Mouse (Mus musculus): ENCODE measurements around the gene Zc3h10. TPM values are rescaled to one million over a fixed set of nuclear protein-coding genes. Genes with fewer than 3 reads are reported as not detected.
A peak's percentile ranks its signal among the peaks of the same experiment; 100 is the strongest.
"Not testable (repeated sequence)": the region's sequence is repeated elsewhere in the genome, so short reads cannot be mapped to it uniquely, and the experiment has no call there.

Zc3h10 gene
- polyA plus RNA-seq, 1 experiment from 2014 or later: 8.5 TPM

DNA sequence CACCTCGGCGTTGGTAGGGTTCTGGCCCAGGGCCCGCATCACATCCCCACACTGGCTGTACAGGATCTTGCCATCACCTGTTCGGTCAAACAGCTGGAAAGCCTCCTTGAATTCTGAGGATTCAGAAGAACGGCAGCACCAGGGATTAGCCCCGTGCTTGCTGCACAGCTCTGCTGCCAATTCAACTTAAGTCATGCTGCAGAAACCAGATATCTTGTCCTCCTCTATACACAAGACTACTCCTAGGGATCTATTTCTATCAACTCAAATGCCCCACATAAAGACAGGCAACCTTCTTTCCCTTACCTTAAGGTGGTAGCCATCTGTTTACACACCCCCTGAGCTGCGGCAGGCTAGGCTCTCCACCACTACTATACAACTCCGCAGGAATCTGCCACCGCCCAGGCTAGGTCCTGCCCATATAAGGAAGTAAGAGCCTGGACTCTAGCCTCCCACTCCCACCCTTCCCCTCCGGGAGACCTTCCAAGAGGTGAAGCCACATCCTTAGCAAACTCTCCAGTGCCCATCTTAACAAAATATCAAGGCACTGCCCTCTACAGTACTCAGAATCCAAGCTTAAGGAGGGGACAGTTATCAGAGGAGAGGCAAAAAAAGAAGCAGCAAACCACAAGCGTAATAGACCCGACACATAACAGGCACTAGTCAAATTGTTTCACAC lies 54.8 kb downstream of the Zc3h10 start:
- Histone ChIP-seq H3K9me3 (ENCODE audit: control insufficient read depth, low read length) (no peaks in the 10 kb centered on the region), H3K4me3 (ENCODE audit: low read depth, low read length) (peak overlapping the region; percentile 84), H3K36me3 (ENCODE audit: control insufficient read depth, insufficient read depth, low read length) (peaks cover 21% of the 10 kb centered on the region; the same call in 1 of the 2 replicates), H3K27me3 (ENCODE audit: control insufficient read depth, insufficient read depth, low read length) (no peaks in the 10 kb centered on the region), H3K4me2 (replicated peaks; ENCODE audit: low read depth) (peak overlapping the region; percentile 85), H3K27ac (replicated peaks) (peak overlapping the region; percentile 99), H3K9ac (ENCODE audit: low read length) (peak overlapping the region; percentile 97), H3K4me1 (replicated peaks; ENCODE audit: control insufficient read depth, insufficient read depth) (peaks cover 4% of the 10 kb centered on the region; the same call in 1 of the 2 replicates)
- ATAC-seq (ENCODE audit: low FRiP score, low TSS enrichment) (peak; percentile 72), DNase-seq (ENCODE audit: low spot score) (peak; percentile 80)
- TF ChIP-seq CTCF (IDR thresholded peaks at IDR 0.05; ENCODE audit: low read depth) (0 out of 2 replicates have a peak, but pooled peaks have one; percentile 12), EP300 (optimal IDR thresholded peaks at IDR 0.05) (no peak)
- 8% methylated on average over 12 of the region's 12 CpGs for WGBS

DNA sequence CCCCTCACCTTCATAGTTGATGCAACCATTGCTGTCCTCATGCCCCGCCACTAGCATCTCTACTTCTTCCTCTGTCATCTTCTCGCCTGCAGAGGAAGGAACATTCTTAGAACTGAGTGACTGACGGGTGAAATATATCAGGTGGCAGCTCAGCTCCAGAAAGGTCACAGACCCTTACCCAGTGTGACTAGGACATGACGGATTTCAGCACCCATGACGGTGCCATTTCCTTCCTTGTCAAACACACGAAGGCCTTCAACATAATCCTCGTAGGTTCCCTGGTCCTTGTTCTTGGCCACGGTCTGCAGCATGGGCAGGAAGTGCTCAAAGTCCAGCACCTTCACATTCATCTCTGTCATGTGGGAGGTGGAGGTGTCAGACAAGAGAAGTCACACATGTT lies 55.5 kb downstream of the Zc3h10 start:
- not testable (repeated sequence) for H3K27me3 ChIP-seq (ENCODE audit: control insufficient read depth, insufficient read depth, low read length); ATAC-seq (ENCODE audit: low FRiP score, low TSS enrichment); H3K9me3 ChIP-seq (ENCODE audit: control insufficient read depth, low read length); H3K4me1 ChIP-seq (replicated peaks; ENCODE audit: control insufficient read depth, insufficient read depth); DNase-seq (ENCODE audit: low spot score)
- peak overlapping the region; percentile 84 for H3K4me3 ChIP-seq (ENCODE audit: low read depth, low read length)
- H3K27ac ChIP-seq (replicated peaks): peak overlapping the region; percentile 99
- H3K36me3 ChIP-seq (ENCODE audit: control insufficient read depth, insufficient read depth, low read length): peaks cover 27% of the 10 kb centered on the region
- peak overlapping the region; percentile 85 for H3K4me2 ChIP-seq (replicated peaks; ENCODE audit: low read depth)
- peak overlapping the region; percentile 97 for H3K9ac ChIP-seq (ENCODE audit: low read length)
- WGBS: 27% methylated on average over 7 of the region's 8 CpGs

Small RNA genes lying within 50 kb of the gene (microRNA-seq; reads per million reads assigned to microRNA genes)
- gene Gm47275 (not detected), gene Mir6916 (not detected), gene Mir6917 (not detected)

Other genes starting within 250 kb of the Zc3h10 start
- gene Il23a, start 249.0 kb downstream of the Zc3h10 start, polyA plus RNA-seq (2015; fragmentation: Nextera tagmentation; extraction: Ambion mirVana): 0.33 and 0.35 TPM in 2 replicates
- 12.6 and 14.1 TPM in 2 replicates for gene Pan2, start 244.4 kb downstream of the Zc3h10 start, polyA plus RNA-seq (2015; fragmentation: Nextera tagmentation; extraction: Ambion mirVana)
- 214 and 218 TPM in 2 replicates for gene Cnpy2, start 225.3 kb downstream of the Zc3h10 start, polyA plus RNA-seq (2015; fragmentation: Nextera tagmentation; extraction: Ambion mirVana)
- gene Cs, start 210.0 kb downstream of the Zc3h10 start, polyA plus RNA-seq (2015; fragmentation: Nextera tagmentation; extraction: Ambion mirVana): 152 and 158 TPM in 2 replicates
- 12.9 and 13.8 TPM in 2 replicates for gene Coq10a, start 178.8 kb downstream of the Zc3h10 start, polyA plus RNA-seq (2015; fragmentation: Nextera tagmentation; extraction: Ambion mirVana)
- gene Ankrd52, start 170.7 kb downstream of the Zc3h10 start, polyA plus RNA-seq (2015; fragmentation: Nextera tagmentation; extraction: Ambion mirVana): 2.9 and 4.3 TPM in 2 replicates
- gene Slc39a5, start 146.5 kb downstream of the Zc3h10 start, polyA plus RNA-seq (2015; fragmentation: Nextera tagmentation; extraction: Ambion mirVana): 0.75 and 0.76 TPM in 2 replicates
- gene Nabp2, start 136.3 kb downstream of the Zc3h10 start, polyA plus RNA-seq (2015; fragmentation: Nextera tagmentation; extraction: Ambion mirVana): 53.5 and 54.4 TPM in 2 replicates
- 18.9 and 20.1 TPM in 2 replicates for gene Rnf41, start 136.1 kb downstream of the Zc3h10 start, polyA plus RNA-seq (2015; fragmentation: Nextera tagmentation; extraction: Ambion mirVana)
- gene Smarcc2, start 88.5 kb downstream of the Zc3h10 start, polyA plus RNA-seq (2015; fragmentation: Nextera tagmentation; extraction: Ambion mirVana): 21.4 and 26.6 TPM in 2 replicates
- gene Myl6, start 53.6 kb downstream of the Zc3h10 start, polyA plus RNA-seq (2015; fragmentation: Nextera tagmentation; extraction: Ambion mirVana): 2,935 and 3,187 TPM in 2 replicates
- gene Myl6b, start 49.1 kb downstream of the Zc3h10 start, polyA plus RNA-seq (2015; fragmentation: Nextera tagmentation; extraction: Ambion mirVana): 2.2 and 2.6 TPM in 2 replicates
- 15.0 and 15.1 TPM in 2 replicates for gene Esyt1, start 21.9 kb downstream of the Zc3h10 start, polyA plus RNA-seq (2015; fragmentation: Nextera tagmentation; extraction: Ambion mirVana)
- 3,550 and 3,693 TPM in 2 replicates for gene Rpl41, start 1.5 kb upstream of the Zc3h10 start, polyA plus RNA-seq (2015; fragmentation: Nextera tagmentation; extraction: Ambion mirVana)
- gene Pa2g4, start 18.2 kb upstream of the Zc3h10 start, polyA plus RNA-seq (2015; fragmentation: Nextera tagmentation; extraction: Ambion mirVana): 131 and 135 TPM in 2 replicates
- 18.6 and 18.9 TPM in 2 replicates for gene Erbb3, start 41.9 kb upstream of the Zc3h10 start, polyA plus RNA-seq (2015; fragmentation: Nextera tagmentation; extraction: Ambion mirVana)
- gene Rps26, start 79.0 kb upstream of the Zc3h10 start, polyA plus RNA-seq (2015; fragmentation: Nextera tagmentation; extraction: Ambion mirVana): 781 and 811 TPM in 2 replicates
- gene Ikzf4, start 98.2 kb upstream of the Zc3h10 start, polyA plus RNA-seq (2015; fragmentation: Nextera tagmentation; extraction: Ambion mirVana): 1.6 and 1.7 TPM in 2 replicates
- gene Suox, start 126.3 kb upstream of the Zc3h10 start, polyA plus RNA-seq (2015; fragmentation: Nextera tagmentation; extraction: Ambion mirVana): 20.3 and 21.4 TPM in 2 replicates
- gene Rab5b, start 148.5 kb upstream of the Zc3h10 start, polyA plus RNA-seq (2015; fragmentation: Nextera tagmentation; extraction: Ambion mirVana): 54.0 and 59.4 TPM in 2 replicates
- gene Pmel, start 156.4 kb upstream of the Zc3h10 start, polyA plus RNA-seq (2015; fragmentation: Nextera tagmentation; extraction: Ambion mirVana): 1.4 and 2.0 TPM in 2 replicates
- gene Cdk2, start 157.3 kb upstream of the Zc3h10 start, polyA plus RNA-seq (2015; fragmentation: Nextera tagmentation; extraction: Ambion mirVana): 33.1 and 33.4 TPM in 2 replicates
- gene Dgka, start 197.1 kb upstream of the Zc3h10 start, polyA plus RNA-seq (2015; fragmentation: Nextera tagmentation; extraction: Ambion mirVana): 14.6 and 15.7 TPM in 2 replicates
- 22.7 and 24.1 TPM in 2 replicates for gene Pym1, start 200.1 kb upstream of the Zc3h10 start, polyA plus RNA-seq (2015; fragmentation: Nextera tagmentation; extraction: Ambion mirVana)
- 2.0 and 2.1 TPM in 2 replicates for gene Mmp19, start 243.1 kb upstream of the Zc3h10 start, polyA plus RNA-seq (2015; fragmentation: Nextera tagmentation; extraction: Ambion mirVana)

Data from stomach, postnatal 0 days (tissue).